Mouse (Mus musculus): ENCODE data around the gene Med11. TPM values are rescaled to one million over a fixed set of nuclear protein-coding genes. Genes with fewer than 3 reads are reported as not detected.

Gene Med11
- polyA plus RNA-seq, 2 experiments: 32.4 to 47.4 TPM

- H3K4me1 ChIP-seq (ENCODE audit: control insufficient read depth, insufficient read depth, low read length): peaks cover 10% of the 10 kb centered on the region
- ATAC-seq (ENCODE audit: low FRiP score, low read depth) (no peak), DNase-seq (ENCODE audit: low spot score) (no peak)
- WGBS: 83% methylated on average over 6 of the region's 6 CpGs
- no peak overlapping the region for H3K4me3 ChIP-seq (replicated peaks; ENCODE audit: low read length)
- H3K9ac ChIP-seq (ENCODE audit: low read depth, low read length, severe bottlenecking): no peak overlapping the region
- H3K9me3 ChIP-seq (ENCODE audit: control insufficient read depth, low read length): no peaks in the 10 kb centered on the region
- no peak for TF ChIP-seq POLR2A (IDR thresholded peaks at IDR 0.05; ENCODE audit: borderline replicate concordance, extremely low read depth, insufficient read depth, insufficient read length)
- no peak overlapping the region for H3K27ac ChIP-seq (replicated peaks; ENCODE audit: low read depth, low read length)
- H3K36me3 ChIP-seq (ENCODE audit: control insufficient read depth, insufficient read depth, low read length): peaks cover 55% of the 10 kb centered on the region
- no peaks in the 10 kb centered on the region for H3K27me3 ChIP-seq (ENCODE audit: control insufficient read depth, insufficient read depth, low read length)
- H3K4me2 ChIP-seq (replicated peaks; ENCODE audit: low read depth, low read length, severe bottlenecking): no peak overlapping the region
These were observed 14.3 kb upstream of the Med11 start for GRCm38 (mm10) chr11:70437426-70437825.

- DNase-seq (ENCODE audit: low spot score): no peak
- no peak overlapping the region for H3K4me3 ChIP-seq (replicated peaks; ENCODE audit: low read length)
- H3K9ac ChIP-seq (ENCODE audit: low read depth, low read length, severe bottlenecking): no peak overlapping the region
- peaks cover 1% of the 10 kb centered on the region; the same call in 1 of the 2 replicates for H3K4me1 ChIP-seq (ENCODE audit: control insufficient read depth, insufficient read depth, low read length)
- WGBS: 91% methylated on average over 7 of the region's 7 CpGs
- peaks cover 55% of the 10 kb centered on the region for H3K36me3 ChIP-seq (ENCODE audit: control insufficient read depth, insufficient read depth, low read length)
- TF ChIP-seq POLR2A (IDR thresholded peaks at IDR 0.05; ENCODE audit: borderline replicate concordance, extremely low read depth, insufficient read depth, insufficient read length): no peak
- no peaks in the 10 kb centered on the region for H3K27me3 ChIP-seq (ENCODE audit: control insufficient read depth, insufficient read depth, low read length)
- no peak overlapping the region for H3K27ac ChIP-seq (replicated peaks; ENCODE audit: low read depth, low read length)
- no peak overlapping the region for H3K4me2 ChIP-seq (replicated peaks; ENCODE audit: low read depth, low read length, severe bottlenecking)
- H3K9me3 ChIP-seq (ENCODE audit: control insufficient read depth, low read length): no peaks in the 10 kb centered on the region
- ATAC-seq (ENCODE audit: low FRiP score, low read depth): no peak
These were observed 12.9 kb upstream of the Med11 start for GRCm38 (mm10) chr11:70438728-70439374.

GRCm38 (mm10) chr11:70440637-70441036, 11.1 kb upstream of the Med11 start:
- no peak overlapping the region for H3K27ac ChIP-seq (replicated peaks; ENCODE audit: low read depth, low read length)
- WGBS: 85% methylated on average over 4 of the region's 4 CpGs
- H3K4me2 ChIP-seq (replicated peaks; ENCODE audit: low read depth, low read length, severe bottlenecking): no peak overlapping the region
- H3K27me3 ChIP-seq (ENCODE audit: control insufficient read depth, insufficient read depth, low read length): no peaks in the 10 kb centered on the region
- H3K36me3 ChIP-seq (ENCODE audit: control insufficient read depth, insufficient read depth, low read length): peaks cover 55% of the 10 kb centered on the region
- ATAC-seq (ENCODE audit: low FRiP score, low read depth) (no peak), DNase-seq (ENCODE audit: low spot score) (no peak)
- TF ChIP-seq POLR2A (IDR thresholded peaks at IDR 0.05; ENCODE audit: borderline replicate concordance, extremely low read depth, insufficient read depth, insufficient read length): no peak
- no peak overlapping the region for H3K9ac ChIP-seq (ENCODE audit: low read depth, low read length, severe bottlenecking)
- no peak overlapping the region for H3K4me3 ChIP-seq (replicated peaks; ENCODE audit: low read length)
- no peaks in the 10 kb centered on the region for H3K4me1 ChIP-seq (ENCODE audit: control insufficient read depth, insufficient read depth, low read length)
- no peaks in the 10 kb centered on the region for H3K9me3 ChIP-seq (ENCODE audit: control insufficient read depth, low read length)

- Histone ChIP-seq H3K27ac (replicated peaks; ENCODE audit: low read depth, low read length) (no peak overlapping the region), H3K4me2 (replicated peaks; ENCODE audit: low read depth, low read length, severe bottlenecking) (no peak overlapping the region), H3K9me3 (ENCODE audit: control insufficient read depth, low read length) (no peaks in the 10 kb centered on the region), H3K27me3 (ENCODE audit: control insufficient read depth, insufficient read depth, low read length) (no peaks in the 10 kb centered on the region), H3K36me3 (ENCODE audit: control insufficient read depth, insufficient read depth, low read length) (peaks cover 42% of the 10 kb centered on the region), H3K4me3 (replicated peaks; ENCODE audit: low read length) (no peak overlapping the region), H3K9ac (ENCODE audit: low read depth, low read length, severe bottlenecking) (no peak overlapping the region), H3K4me1 (ENCODE audit: control insufficient read depth, insufficient read depth, low read length) (no peaks in the 10 kb centered on the region)
- ATAC-seq (ENCODE audit: low FRiP score, low read depth): no peak
- WGBS: 88% methylated on average over 7 of the region's 7 CpGs
- no peak for TF ChIP-seq POLR2A (IDR thresholded peaks at IDR 0.05; ENCODE audit: borderline replicate concordance, extremely low read depth, insufficient read depth, insufficient read length)
- DNase-seq (ENCODE audit: low spot score): no peak
These were observed 9.8 kb upstream of the Med11 start for GRCm38 (mm10) chr11:70441882-70442281.

DNA sequence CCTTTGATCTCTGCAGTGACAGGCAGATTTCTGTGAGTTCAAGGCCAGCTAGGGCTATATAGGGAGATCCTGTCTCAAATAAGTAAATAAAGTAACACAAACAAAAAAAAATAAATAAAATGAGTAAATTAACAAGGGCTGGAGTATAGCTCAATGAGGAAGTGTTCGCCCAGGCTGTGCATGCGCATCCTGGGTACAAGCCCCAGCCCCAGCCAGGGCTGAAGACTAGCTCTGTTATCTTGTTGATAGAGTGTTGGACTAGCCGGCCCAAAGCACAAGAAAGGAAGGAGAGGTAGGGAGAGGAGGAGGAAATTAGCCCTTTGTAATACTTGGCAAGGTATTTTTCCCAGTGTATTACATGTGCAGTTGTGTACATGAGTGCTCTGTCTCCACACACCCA, 7.8 kb upstream of the Med11 start:
- ATAC-seq (ENCODE audit: low FRiP score, low read depth) (no peak), DNase-seq (ENCODE audit: low spot score) (no peak)
- no peaks in the 10 kb centered on the region for H3K4me1 ChIP-seq (ENCODE audit: control insufficient read depth, insufficient read depth, low read length)
- no peak overlapping the region for H3K4me2 ChIP-seq (replicated peaks; ENCODE audit: low read depth, low read length, severe bottlenecking)
- no peak overlapping the region for H3K9ac ChIP-seq (ENCODE audit: low read depth, low read length, severe bottlenecking)
- WGBS: 87% methylated on average over 3 of the region's 3 CpGs
- peaks cover 22% of the 10 kb centered on the region for H3K36me3 ChIP-seq (ENCODE audit: control insufficient read depth, insufficient read depth, low read length)
- no peak overlapping the region for H3K4me3 ChIP-seq (replicated peaks; ENCODE audit: low read length)
- no peak for TF ChIP-seq POLR2A (IDR thresholded peaks at IDR 0.05; ENCODE audit: borderline replicate concordance, extremely low read depth, insufficient read depth, insufficient read length)
- H3K9me3 ChIP-seq (ENCODE audit: control insufficient read depth, low read length): no peaks in the 10 kb centered on the region
- H3K27ac ChIP-seq (replicated peaks; ENCODE audit: low read depth, low read length): no peak overlapping the region
- no peaks in the 10 kb centered on the region for H3K27me3 ChIP-seq (ENCODE audit: control insufficient read depth, insufficient read depth, low read length)

All from limb, embryonic 14.5 days (tissue).